Mouse (Mus musculus) brain, embryonic 14.5 days (tissue): ENCODE results near the gene Slc5a6.

Source experiments
- CTCF ChIP-seq: fragments of 200-500 bp; IDR thresholded peaks from 2 replicates; pipeline ENCODE4 v1.5.1; 2012; ENCODE audit warnings: inconsistent platforms, mild to moderate bottlenecking, moderate library complexity, borderline replicate concordance; ENCODE audit not compliant: insufficient read depth, insufficient read length; ENCODE audit errors: extremely low read depth
- POLR2A ChIP-seq: fragments of 200-500 bp; IDR thresholded peaks from 2 replicates; pipeline ENCODE4 v1.6.1; 2012; ENCODE audit warnings: mild to moderate bottlenecking, inconsistent platforms, borderline replicate concordance; ENCODE audit not compliant: poor library complexity, insufficient read depth, insufficient read length, severe bottlenecking; ENCODE audit errors: extremely low read depth

DNA sequence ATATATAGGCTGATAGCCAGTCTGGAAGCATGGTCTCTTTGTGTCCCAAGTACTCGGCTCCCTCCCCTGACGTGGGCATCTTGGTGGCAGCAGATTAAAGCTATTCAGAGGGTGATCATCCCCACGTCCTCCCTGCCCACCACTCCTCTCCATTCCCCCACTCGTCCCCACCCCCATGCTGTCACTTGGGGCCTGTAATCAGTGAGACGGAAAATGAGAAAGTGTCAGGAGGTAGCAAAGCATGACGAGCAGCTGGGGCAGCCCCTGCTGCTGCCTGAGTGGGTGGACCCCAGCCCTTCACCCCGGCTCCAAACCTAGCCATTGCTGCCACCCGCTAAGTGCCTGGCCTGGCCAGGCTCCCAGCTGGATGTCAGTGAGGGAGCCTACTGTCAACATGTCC lies 35.2 kb upstream of the Slc5a6 start:
- no peak for TF ChIP-seq CTCF
- TF ChIP-seq POLR2A: no peak
